Mouse (Mus musculus) layer of hippocampus, adult 2 months (tissue): ENCODE measurements around the gene Rad51d. TPM values are rescaled to one million over a fixed set of nuclear protein-coding genes. Genes with fewer than 3 reads are reported as not detected.
"Not testable (repeated sequence)": the region's sequence is repeated elsewhere in the genome, so short reads cannot be mapped to it uniquely, and the experiment has no call there.

ENCODE experiments used
- DNase-seq, 2 experiments: peaks; one replicate each; pipeline ENCODE4 v3.0.0; 2022; ENCODE audit warnings: low spot score in 2 of 2
- H3K27ac ChIP-seq: fragments of 200-600 bp; 2 replicates; pipeline ENCODE4 v1.8.1; 2022
- H3K4me3 ChIP-seq: fragments of 200-600 bp; 2 replicates; pipeline ENCODE4 v1.8.1; 2022; ENCODE audit warnings: mild to moderate bottlenecking
- CTCF ChIP-seq: fragments of 200-600 bp; conservative IDR thresholded peaks from 2 replicates; pipeline ENCODE4 v1.8.1; 2022; ENCODE audit warnings: antibody characterized with exemption, mild to moderate bottlenecking, moderate library complexity
- long read RNA-seq, 2 experiments: library from polyadenylated mRNA; stranded (forward); transcript quantifications; one replicate each; pipeline ENCODE4 v2.0.0; 2021; ENCODE audit warnings: borderline mapping rate in 2 of 2
- total RNA-seq, 2 experiments: library from RNA; stranded (reverse); gene quantifications; 2 replicates each; pipeline ENCODE4 v1.2.3; 2021

The Rad51d gene
- 10 to 100 TPM; 15.1 to 16.4 TPM for total RNA-seq
- long read RNA-seq, experiment 1, transcript Rad51d-201 (10 exons, 3,426 nt), result major isoform, 8 of 13 reads
- long read RNA-seq, experiment 1, partial matches to known transcripts, result 2 of 13 reads
- long read RNA-seq, experiment 1, other reads (novel, unspliced or antisense), result 2 of 13 reads
- long read RNA-seq, experiment 2, transcript Rad51d-201 (10 exons, 3,426 nt), result major isoform, 10 of 16 reads
- long read RNA-seq, experiment 2, partial matches to known transcripts, result 2 of 16 reads
- long read RNA-seq, experiment 2, other reads (novel, unspliced or antisense), result 4 of 16 reads

DNA sequence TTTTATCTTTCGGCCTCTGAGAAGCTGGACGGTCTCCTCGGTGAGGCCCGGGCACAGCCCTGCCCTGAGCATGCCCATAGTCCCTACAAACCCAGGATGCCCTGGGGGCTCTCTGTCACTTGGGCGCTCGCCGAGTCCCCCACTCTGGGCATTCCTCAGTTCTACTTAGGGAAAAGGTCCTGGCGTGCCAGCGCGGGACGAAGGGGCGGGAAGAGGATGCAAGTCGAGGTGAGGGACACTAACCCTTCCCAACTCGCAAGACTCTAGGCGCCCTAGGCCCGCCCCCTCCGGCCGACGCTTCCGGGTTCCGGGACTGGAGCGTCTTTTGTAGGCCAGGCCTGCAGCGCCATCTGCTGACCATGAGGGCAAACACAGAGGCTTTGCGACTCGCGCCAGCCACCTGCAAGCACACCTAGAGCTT lies at the start of gene Rad51d:
Rad51d (minus strand) TSS at position 273 of the 421 bp plus-strand sequence.
- H3K4me3 ChIP-seq, result peak within 1 kb of the TSS; percentile 94
- peak; percentile 82 for TF ChIP-seq CTCF
- DNase-seq, result peak; percentile 88 to 96
- peak within 1 kb of the TSS; percentile 90 for H3K27ac ChIP-seq

DNA sequence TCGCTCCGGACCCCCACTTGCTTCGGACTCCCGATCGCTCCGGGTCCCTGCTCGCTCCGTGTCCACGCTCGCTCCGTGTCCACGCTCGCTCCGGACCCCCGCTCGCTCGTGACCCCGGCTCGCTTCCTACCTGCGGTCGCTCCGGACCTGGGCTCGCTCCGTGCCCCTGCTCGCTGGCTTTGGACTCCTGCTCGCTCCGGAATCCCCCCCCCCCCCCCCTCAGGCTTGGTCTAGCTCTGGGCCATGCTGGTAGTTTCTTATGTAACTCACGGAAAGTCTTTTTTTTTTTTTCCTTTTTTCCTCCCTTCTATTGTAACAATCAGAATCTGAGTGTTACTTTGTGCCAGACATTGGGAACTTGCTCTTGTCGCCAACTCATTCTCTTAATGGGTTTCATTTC lies 42.8 kb upstream of the Rad51d start:
- no peak overlapping the region for H3K27ac ChIP-seq
- no peak for DNase-seq
- TF ChIP-seq CTCF, result no peak
- peak overlapping the region; percentile 48 for H3K4me3 ChIP-seq

DNA sequence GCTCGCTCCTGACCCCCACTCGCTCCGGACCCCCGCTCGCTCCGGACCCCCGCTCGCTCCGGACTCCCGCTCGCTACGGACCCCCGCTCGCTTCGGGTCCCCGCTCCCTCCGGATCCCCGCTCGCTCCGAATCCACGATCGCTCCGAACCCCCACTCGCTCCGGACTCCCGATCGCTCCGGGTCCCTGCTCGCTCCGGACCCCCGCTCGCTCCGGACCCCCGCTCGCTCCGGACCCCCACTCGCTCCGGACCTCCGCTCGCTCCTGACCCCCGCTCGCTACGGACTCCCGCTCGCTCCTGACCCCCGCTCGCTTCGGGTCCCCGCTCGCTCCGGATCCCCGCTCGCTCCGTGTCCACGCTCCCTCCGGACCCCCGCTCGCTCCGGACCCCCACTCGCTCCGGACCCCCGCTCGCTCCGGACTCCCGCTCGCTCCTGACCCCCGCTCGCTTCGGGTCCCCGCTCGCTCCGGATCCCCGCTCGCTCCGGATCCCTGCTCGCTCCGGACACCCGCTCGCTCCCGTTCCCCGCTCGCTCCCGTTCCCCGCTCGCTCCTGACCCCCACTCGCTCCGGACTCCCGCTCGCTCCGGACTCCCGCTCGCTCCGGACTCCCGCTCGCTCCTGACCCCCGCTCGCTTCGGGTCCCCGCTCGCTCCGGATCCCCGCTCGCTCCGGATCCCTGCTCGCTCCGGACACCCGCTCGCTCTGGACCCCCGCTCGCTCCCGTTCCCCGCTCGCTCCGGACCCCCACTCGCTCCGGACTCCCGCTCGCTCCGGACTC lies 41.4 kb upstream of the Rad51d start:
- H3K27ac ChIP-seq, DNase-seq: not testable (repeated sequence)
- peak overlapping the region; percentile 48 for H3K4me3 ChIP-seq

DNA sequence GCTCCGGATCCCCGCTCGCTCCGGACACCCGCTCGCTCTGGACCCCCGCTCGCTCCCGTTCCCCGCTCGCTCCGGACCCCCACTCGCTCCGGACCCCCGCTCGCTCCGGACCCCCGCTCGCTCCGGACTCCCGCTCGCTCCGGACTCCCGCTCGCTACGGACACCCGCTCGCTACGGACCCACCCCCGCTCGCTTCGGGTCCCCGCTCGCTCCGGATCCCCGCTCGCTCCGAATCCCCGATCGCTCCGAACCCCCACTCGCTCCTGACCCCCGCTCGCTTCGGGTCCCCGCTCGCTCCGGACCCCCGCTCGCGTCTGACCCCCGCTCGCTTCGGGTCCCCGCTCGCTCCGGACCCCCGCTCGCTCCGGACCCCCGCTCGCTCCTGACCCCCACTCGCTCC lies 40.7 kb upstream of the Rad51d start:
- H3K4me3 ChIP-seq, result peak overlapping the region; percentile 48
- not testable (repeated sequence) for H3K27ac ChIP-seq, DNase-seq

DNA sequence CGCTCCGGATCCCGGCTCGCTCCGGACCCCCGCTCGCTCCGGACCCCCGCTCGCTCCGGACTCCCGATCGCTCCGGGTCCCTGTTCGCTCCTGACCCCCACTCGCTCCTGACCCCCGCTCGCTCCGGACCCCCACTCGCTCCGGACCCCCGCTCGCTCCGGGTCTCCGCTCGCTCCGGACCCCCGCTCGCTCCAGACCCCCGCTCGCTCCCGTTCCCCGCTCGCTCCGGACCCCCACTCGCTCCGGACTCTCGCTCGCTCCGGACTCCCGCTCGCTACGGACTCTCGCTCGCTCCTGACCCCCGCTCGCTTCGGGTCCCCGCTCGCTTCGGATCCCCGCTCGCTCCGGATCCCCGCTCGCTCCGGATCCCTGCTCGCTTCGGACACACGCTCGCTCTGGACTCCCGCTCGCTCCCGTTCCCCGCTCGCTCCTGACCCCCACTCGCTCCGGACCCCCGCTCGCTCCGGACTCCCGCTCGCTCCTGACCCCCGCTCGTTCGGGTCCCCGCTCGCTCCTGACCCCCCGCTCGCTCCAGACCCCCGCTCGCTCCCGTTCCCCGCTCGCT lies 40.1 kb upstream of the Rad51d start:
- peak overlapping the region; percentile 48 for H3K4me3 ChIP-seq
- not testable (repeated sequence) for H3K27ac ChIP-seq, DNase-seq

DNA sequence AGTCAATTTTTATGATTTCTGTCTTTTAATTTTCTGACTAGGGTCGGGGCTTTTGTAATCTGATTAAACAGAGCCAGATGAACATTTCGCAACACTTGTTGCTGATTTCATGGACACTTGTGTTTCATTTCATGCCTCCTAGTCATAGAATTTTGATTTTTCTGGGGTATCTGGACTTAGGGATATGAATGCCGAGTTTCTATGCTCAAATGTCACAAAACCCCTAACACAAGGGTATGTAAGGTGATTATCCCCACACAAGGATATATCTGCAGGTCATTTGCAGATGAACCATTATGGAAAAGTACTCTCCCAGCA lies 39.2 kb upstream of the Rad51d start:
- H3K27ac ChIP-seq, result no peak overlapping the region
- no peak overlapping the region for H3K4me3 ChIP-seq
- no peak for DNase-seq
- no peak for TF ChIP-seq CTCF

DNA sequence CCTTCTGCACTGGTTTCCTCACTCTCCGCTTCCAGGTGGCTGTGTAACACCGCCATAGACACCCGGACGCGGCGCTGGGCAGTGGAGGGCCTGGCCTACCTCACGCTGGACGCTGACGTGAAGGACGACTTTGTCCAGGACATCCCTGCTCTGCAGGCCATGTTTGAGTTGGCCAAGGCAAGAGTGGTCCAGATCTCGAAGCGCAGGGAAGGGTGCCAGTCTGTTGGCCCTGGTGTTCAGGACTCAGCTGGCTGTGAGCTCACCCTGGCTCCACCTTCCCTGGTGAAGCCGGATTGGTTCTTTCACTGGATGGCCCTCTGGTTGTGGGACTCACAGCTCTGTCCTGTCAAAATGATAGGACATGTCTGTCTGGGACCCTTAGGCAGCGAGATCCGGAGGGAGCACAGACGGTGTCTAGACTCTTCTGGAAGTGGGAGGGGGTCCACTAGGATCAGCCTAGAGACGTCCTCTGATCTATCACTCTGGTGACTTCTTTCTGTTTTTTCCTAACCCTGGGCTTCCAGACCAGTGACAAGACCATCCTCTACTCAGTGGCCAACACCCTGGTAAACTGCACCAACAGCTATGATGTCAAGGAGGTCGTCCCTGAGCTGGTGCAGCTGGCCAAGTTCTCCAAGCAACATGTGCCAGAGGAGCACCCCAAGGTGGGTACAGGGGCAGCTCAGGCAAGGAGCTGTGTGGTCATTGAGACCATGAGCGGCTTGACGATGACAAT lies 38.7 kb upstream of the Rad51d start:
- no peak overlapping the region for H3K4me3 ChIP-seq
- no peak for TF ChIP-seq CTCF
- no peak overlapping the region for H3K27ac ChIP-seq
- DNase-seq, result no peak

DNA sequence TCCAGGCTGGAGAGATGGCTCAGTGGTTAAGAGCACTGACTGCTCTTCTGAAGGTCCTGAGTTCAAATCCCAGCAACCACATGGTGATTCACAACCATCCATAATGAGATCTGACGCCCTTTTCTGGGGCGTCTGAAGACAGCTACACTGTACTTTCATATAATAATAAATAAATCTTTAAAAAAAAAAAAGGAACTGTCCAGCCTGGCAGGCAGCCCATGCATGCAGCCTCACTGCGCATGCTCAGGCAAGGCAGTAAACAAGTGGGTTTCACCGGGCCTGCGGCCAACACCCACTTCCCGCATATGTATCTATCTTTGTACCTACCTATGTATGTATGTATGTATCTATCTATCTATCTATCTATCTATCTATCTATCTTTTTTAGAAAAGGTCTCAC lies 33.5 kb upstream of the Rad51d start:
- H3K27ac ChIP-seq, H3K4me3 ChIP-seq, DNase-seq: not testable (repeated sequence)

DNA sequence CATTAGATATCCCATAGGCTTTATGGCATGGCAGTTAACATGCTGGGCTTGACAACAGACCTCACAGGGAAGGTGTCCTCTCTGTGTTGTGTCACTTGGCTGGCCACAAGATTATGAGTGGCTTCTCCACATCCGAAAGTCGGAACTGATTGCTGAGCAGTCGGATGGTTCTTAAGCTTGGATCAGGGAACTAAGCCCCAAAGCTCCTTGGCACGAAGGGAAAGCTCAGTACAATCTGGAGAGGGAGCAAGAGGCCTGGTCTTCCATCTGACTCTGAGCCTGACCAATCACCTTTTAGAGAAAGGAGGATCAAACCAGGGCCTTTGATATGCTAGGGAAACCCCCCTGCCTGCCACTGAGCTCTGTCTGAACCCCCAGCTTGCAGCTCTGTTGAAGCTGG lies 31.3 kb upstream of the Rad51d start:
- H3K4me3 ChIP-seq, result no peak overlapping the region
- DNase-seq, result no peak

DNA sequence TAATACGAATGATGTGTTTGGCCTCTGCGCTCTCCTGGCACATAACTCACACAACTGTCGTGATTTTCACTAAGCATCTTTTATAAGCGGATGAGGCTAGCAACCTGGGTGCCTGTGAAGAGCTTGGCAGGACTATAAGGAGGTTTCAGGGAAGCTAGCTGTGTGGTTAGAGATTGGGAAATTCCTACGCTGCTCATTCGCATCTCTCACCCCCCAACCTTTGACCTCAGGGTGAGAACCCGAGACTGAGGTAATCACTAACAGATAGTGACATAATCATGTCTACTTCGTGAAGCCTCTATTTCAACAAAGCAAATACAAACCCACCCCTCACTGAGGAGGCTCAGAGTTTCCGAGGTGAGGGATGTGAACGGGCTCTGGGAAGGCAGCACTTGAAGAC lies 30.4 kb upstream of the Rad51d start:
- no peak overlapping the region for H3K27ac ChIP-seq
- no peak overlapping the region for H3K4me3 ChIP-seq
- DNase-seq, result no peak
- no peak for TF ChIP-seq CTCF

More for the DNA sequence above, 31.3 kb upstream of the Rad51d start:
- no peak for TF ChIP-seq CTCF
- no peak overlapping the region for H3K27ac ChIP-seq

DNA sequence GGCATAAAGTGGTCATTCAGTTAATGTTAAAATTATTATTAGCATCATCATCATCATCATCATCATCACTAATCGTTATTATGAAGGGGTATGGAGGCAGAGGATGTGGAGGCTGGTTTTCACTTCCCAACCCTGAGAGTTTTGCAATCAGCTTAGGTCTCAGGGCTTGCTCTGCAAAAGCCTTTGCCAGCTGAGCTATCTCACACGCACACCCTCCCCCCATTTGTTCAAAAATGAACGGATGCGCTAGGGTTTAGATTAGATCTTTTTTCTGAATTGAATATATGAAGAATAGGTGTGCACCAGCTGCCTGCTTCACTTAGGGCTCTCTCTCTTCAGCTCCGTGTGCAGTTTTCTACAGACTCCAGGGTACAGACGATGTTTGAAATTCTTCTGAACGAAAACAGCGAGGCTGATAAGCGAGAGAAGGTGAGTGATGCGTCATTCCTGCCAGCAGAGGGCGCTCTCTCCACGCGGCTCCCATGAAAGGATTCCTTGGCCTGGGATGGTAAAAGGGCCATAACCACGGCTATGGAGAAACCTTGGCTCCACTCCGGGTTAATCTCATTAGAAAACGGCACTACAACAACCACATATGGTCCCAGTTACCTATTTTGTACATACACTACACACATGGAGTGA lies 24.4 kb upstream of the Rad51d start:
- TF ChIP-seq CTCF, result peak; percentile 94
- peak overlapping the region; percentile 37; the same call in 1 of the 2 replicates for H3K4me3 ChIP-seq
- H3K27ac ChIP-seq, result no peak overlapping the region
- DNase-seq, result peak; percentile 34 to 78

DNA sequence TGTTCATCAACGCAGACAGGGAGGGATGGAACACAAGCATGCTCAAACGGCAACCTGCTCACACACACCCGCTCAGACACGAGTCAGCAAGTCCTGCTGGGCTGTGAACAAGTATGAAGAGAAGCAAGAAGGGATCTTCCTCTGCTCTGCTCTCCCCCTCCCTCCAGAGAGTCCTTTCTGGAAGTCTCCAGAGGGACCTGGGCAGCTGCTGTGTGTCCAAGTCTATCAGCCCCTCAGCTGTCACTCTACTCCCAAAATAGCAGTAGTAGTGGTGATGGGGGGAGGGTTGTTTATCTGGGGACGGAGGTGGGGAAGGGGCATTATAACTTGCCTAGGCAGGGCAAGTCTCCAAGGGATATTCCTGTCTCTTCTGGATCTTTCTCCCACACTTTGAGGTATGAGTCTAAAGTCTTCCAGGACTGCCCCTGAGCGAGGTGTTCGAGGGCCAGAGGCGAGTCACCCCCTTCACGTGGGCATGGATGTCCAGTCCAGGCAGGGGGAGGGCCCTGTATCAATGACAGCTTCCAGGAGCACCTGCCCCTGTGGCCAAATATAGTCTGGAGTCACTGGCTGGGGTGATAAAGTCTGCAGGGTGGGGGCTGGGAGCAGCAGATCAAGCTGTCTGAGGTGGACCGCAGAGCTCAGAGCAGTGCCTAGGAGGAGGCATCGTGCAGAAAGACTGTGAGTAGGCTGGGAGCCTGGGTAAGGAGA lies 20.4 kb upstream of the Rad51d start:
- TF ChIP-seq CTCF, result no peak
- no peak overlapping the region for H3K4me3 ChIP-seq
- no peak for DNase-seq
- H3K27ac ChIP-seq, result no peak overlapping the region
